Mouse (Mus musculus) intestine, embryonic 16.5 days (tissue): Measurements from ENCODE around the gene Tbc1d19. TPM values are rescaled to one million over a fixed set of nuclear protein-coding genes. Genes with fewer than 3 reads are reported as not detected.

Experiments
- ATAC-seq: fragments of 200-750 bp; cut with Nextera tagmentation; 2 replicates; pipeline ENCODE4 v1.8.0; 2017; ENCODE audit warnings: moderate TSS enrichment, moderate library complexity
- H3K27ac ChIP-seq: fragments of 300-500 bp; sonication (generic); 2 replicates; pipeline ENCODE4 v1.5.1; 2014; ENCODE audit warnings: mild to moderate bottlenecking, low read length
- H3K27me3 ChIP-seq: fragments of 300-500 bp; sonication (generic); replicated peaks from 2 replicates; pipeline ENCODE4 v1.6.1; 2014; ENCODE audit warnings: low read length, control low read depth, mixed read lengths; ENCODE audit not compliant: control insufficient read depth, insufficient read depth
- H3K36me3 ChIP-seq: fragments of 300-500 bp; sonication (generic); 2 replicates; pipeline ENCODE4 v1.6.1; 2014; ENCODE audit warnings: low read length, control low read depth; ENCODE audit not compliant: control insufficient read depth, insufficient read depth
- H3K4me1 ChIP-seq: fragments of 300-500 bp; sonication (generic); 2 replicates; pipeline ENCODE4 v1.6.1; 2014; ENCODE audit warnings: low read length, control low read depth, mixed read lengths; ENCODE audit not compliant: control insufficient read depth, insufficient read depth
- H3K4me2 ChIP-seq: fragments of 300-500 bp; sonication (generic); 2 replicates; pipeline ENCODE4 v1.6.1; 2014; ENCODE audit warnings: low read depth, low read length, control low read depth
- H3K4me3 ChIP-seq: fragments of 300-500 bp; sonication (generic); 2 replicates; pipeline ENCODE4 v1.5.1; 2014; ENCODE audit warnings: mild to moderate bottlenecking, low read length
- H3K9ac ChIP-seq: fragments of 300-500 bp; sonication (generic); 2 replicates; pipeline ENCODE4 v1.6.1; 2014; ENCODE audit warnings: low read depth, low read length
- H3K9me3 ChIP-seq: fragments of 300-500 bp; sonication (generic); 2 replicates; pipeline ENCODE4 v1.6.1; 2016; ENCODE audit warnings: low read length, control low read depth; ENCODE audit not compliant: control insufficient read depth
- WGBS: fragments of 180-500 bp; shearing (Covaris S2); extraction: QIAGEN DNeasy Blood & Tissue Kit; methylation state at CpG from one replicate; pipeline ENCODE4 v1.1.7; 2014; 5-methylcytosine and 5-hydroxymethylcytosine counted together
- polyA plus RNA-seq: library from polyadenylated mRNA; unstranded; fragments of >200 nt; fragmentation: Nextera tagmentation; extraction: Ambion mirVana; gene quantifications from 2 replicates; pipeline ENCODE4 v1.2.1, GENCODE M21; 2015

The Tbc1d19 gene
- polyA plus RNA-seq, 1 experiment from 2014 or later, result 26.0 TPM

GRCm38 (mm10) chr5:53927886-53928285 is 118.5 kb downstream of the Tbc1d19 start:
- Histone ChIP-seq H3K4me1 (peaks cover 7% of the 10 kb centered on the region; the same call in 1 of the 2 replicates), H3K9ac (no peak overlapping the region), H3K27me3 (no peaks in the 10 kb centered on the region), H3K4me2 (no peak overlapping the region), H3K36me3 (no peaks in the 10 kb centered on the region), H3K4me3 (no peak overlapping the region), H3K27ac (no peak overlapping the region), H3K9me3 (no peaks in the 10 kb centered on the region)
- ATAC-seq, result no peak
- WGBS, result 83% methylated on average over 7 of the region's 7 CpGs

- H3K4me3 ChIP-seq, result no peak overlapping the region
- no peaks in the 10 kb centered on the region for H3K36me3 ChIP-seq
- no peak overlapping the region for H3K27ac ChIP-seq
- no peak for ATAC-seq
- H3K4me1 ChIP-seq, result peaks cover 7% of the 10 kb centered on the region; the same call in 1 of the 2 replicates
- no peaks in the 10 kb centered on the region for H3K9me3 ChIP-seq
- no peaks in the 10 kb centered on the region for H3K27me3 ChIP-seq
- 87% methylated on average over 4 of the region's 4 CpGs for WGBS
- H3K9ac ChIP-seq, result no peak overlapping the region
- H3K4me2 ChIP-seq, result no peak overlapping the region
Measured at GRCm38 (mm10) chr5:53928537-53928936, 119.1 kb downstream of the Tbc1d19 start.

- Histone ChIP-seq H3K4me3 (no peak overlapping the region), H3K4me1 (peaks cover 7% of the 10 kb centered on the region; the same call in 1 of the 2 replicates), H3K9me3 (no peaks in the 10 kb centered on the region), H3K9ac (no peak overlapping the region), H3K27ac (peak overlapping the region; percentile 23; the same call in 1 of the 2 replicates), H3K4me2 (no peak overlapping the region), H3K36me3 (no peaks in the 10 kb centered on the region), H3K27me3 (no peaks in the 10 kb centered on the region)
- 59% methylated on average over 10 of the region's 10 CpGs for WGBS
- no peak for ATAC-seq
Measured at GRCm38 (mm10) chr5:53929205-53929614, 119.8 kb downstream of the Tbc1d19 start.

GRCm38 (mm10) chr5:53929814-53930213 is 120.4 kb downstream of the Tbc1d19 start:
- Histone ChIP-seq H3K9ac (no peak overlapping the region), H3K4me3 (no peak overlapping the region), H3K4me2 (no peak overlapping the region), H3K27me3 (no peaks in the 10 kb centered on the region), H3K27ac (no peak overlapping the region), H3K9me3 (no peaks in the 10 kb centered on the region), H3K36me3 (no peaks in the 10 kb centered on the region), H3K4me1 (peaks cover 7% of the 10 kb centered on the region; the same call in 1 of the 2 replicates)
- WGBS, result 86% methylated on average over 6 of the region's 6 CpGs
- ATAC-seq, result no peak

GRCm38 (mm10) chr5:53931011-53931410 is 121.6 kb downstream of the Tbc1d19 start:
- H3K27ac ChIP-seq, result no peak overlapping the region
- no peak for ATAC-seq

GRCm38 (mm10) chr5:53933628-53934027 is 124.2 kb downstream of the Tbc1d19 start:
- Histone ChIP-seq H3K4me3 (no peak overlapping the region), H3K4me1 (peaks cover 4% of the 10 kb centered on the region; the same call in 1 of the 2 replicates), H3K4me2 (no peak overlapping the region), H3K9me3 (no peaks in the 10 kb centered on the region), H3K27me3 (no peaks in the 10 kb centered on the region), H3K27ac (no peak overlapping the region), H3K36me3 (no peaks in the 10 kb centered on the region), H3K9ac (no peak overlapping the region)
- ATAC-seq, result peak; percentile 84
- 36% methylated on average over 7 of the region's 7 CpGs for WGBS

More at GRCm38 (mm10) chr5:53931011-53931410, 121.6 kb downstream of the Tbc1d19 start:
- Histone ChIP-seq H3K4me3 (no peak overlapping the region), H3K36me3 (no peaks in the 10 kb centered on the region), H3K9ac (no peak overlapping the region), H3K4me1 (peaks cover 7% of the 10 kb centered on the region; the same call in 1 of the 2 replicates), H3K27me3 (no peaks in the 10 kb centered on the region), H3K9me3 (no peaks in the 10 kb centered on the region), H3K4me2 (no peak overlapping the region)
- WGBS, result 78% methylated on average over 5 of the region's 5 CpGs

- H3K36me3 ChIP-seq, result no peaks in the 10 kb centered on the region
- ATAC-seq, result no peak
- H3K4me2 ChIP-seq, result no peak overlapping the region
- H3K4me1 ChIP-seq, result peaks cover 1% of the 10 kb centered on the region; the same call in 1 of the 2 replicates
- no peaks in the 10 kb centered on the region for H3K9me3 ChIP-seq
- 86% methylated on average over 2 of the region's 2 CpGs for WGBS
- no peak overlapping the region for H3K4me3 ChIP-seq
- H3K27me3 ChIP-seq, result no peaks in the 10 kb centered on the region
- no peak overlapping the region for H3K9ac ChIP-seq
- H3K27ac ChIP-seq, result no peak overlapping the region
Measured at GRCm38 (mm10) chr5:53934040-53934439, 124.6 kb downstream of the Tbc1d19 start.

GRCm38 (mm10) chr5:53934826-53935225 is 125.4 kb downstream of the Tbc1d19 start:
- Histone ChIP-seq H3K4me1 (no peaks in the 10 kb centered on the region), H3K36me3 (no peaks in the 10 kb centered on the region), H3K27me3 (no peaks in the 10 kb centered on the region), H3K9me3 (no peaks in the 10 kb centered on the region), H3K4me2 (no peak overlapping the region), H3K9ac (no peak overlapping the region), H3K27ac (no peak overlapping the region), H3K4me3 (no peak overlapping the region)
- WGBS, result 87% methylated on average over 1 of the region's 1 CpGs
- no peak for ATAC-seq

- no peak for ATAC-seq
- 85% methylated on average over 4 of the region's 4 CpGs for WGBS
- no peak overlapping the region for H3K27ac ChIP-seq
- no peak overlapping the region for H3K9ac ChIP-seq
- no peak overlapping the region for H3K4me2 ChIP-seq
- H3K4me1 ChIP-seq, result no peaks in the 10 kb centered on the region; the same call in 1 of the 2 replicates
- H3K36me3 ChIP-seq, result no peaks in the 10 kb centered on the region
- no peak overlapping the region for H3K4me3 ChIP-seq
- H3K27me3 ChIP-seq, result no peaks in the 10 kb centered on the region
- H3K9me3 ChIP-seq, result no peaks in the 10 kb centered on the region
Measured at GRCm38 (mm10) chr5:53937187-53937586, 127.8 kb downstream of the Tbc1d19 start.

- H3K4me2 ChIP-seq, result no peak overlapping the region
- 71% methylated on average over 7 of the region's 7 CpGs for WGBS
- H3K4me3 ChIP-seq, result no peak overlapping the region
- no peaks in the 10 kb centered on the region; the same call in 1 of the 2 replicates for H3K4me1 ChIP-seq
- no peaks in the 10 kb centered on the region for H3K9me3 ChIP-seq
- H3K27me3 ChIP-seq, result no peaks in the 10 kb centered on the region
- ATAC-seq, result no peak
- no peaks in the 10 kb centered on the region for H3K36me3 ChIP-seq
- no peak overlapping the region for H3K9ac ChIP-seq
- H3K27ac ChIP-seq, result no peak overlapping the region
Measured at GRCm38 (mm10) chr5:53939026-53939425, 129.6 kb downstream of the Tbc1d19 start.
